Mouse (Mus musculus): ENCODE measurements around the gene Prkcb. TPM values are rescaled to one million over a fixed set of nuclear protein-coding genes. Genes with fewer than 3 reads are reported as not detected.

Gene Prkcb
- polyA plus RNA-seq, 1 experiment from 2014 or later = 139 TPM

DNA sequence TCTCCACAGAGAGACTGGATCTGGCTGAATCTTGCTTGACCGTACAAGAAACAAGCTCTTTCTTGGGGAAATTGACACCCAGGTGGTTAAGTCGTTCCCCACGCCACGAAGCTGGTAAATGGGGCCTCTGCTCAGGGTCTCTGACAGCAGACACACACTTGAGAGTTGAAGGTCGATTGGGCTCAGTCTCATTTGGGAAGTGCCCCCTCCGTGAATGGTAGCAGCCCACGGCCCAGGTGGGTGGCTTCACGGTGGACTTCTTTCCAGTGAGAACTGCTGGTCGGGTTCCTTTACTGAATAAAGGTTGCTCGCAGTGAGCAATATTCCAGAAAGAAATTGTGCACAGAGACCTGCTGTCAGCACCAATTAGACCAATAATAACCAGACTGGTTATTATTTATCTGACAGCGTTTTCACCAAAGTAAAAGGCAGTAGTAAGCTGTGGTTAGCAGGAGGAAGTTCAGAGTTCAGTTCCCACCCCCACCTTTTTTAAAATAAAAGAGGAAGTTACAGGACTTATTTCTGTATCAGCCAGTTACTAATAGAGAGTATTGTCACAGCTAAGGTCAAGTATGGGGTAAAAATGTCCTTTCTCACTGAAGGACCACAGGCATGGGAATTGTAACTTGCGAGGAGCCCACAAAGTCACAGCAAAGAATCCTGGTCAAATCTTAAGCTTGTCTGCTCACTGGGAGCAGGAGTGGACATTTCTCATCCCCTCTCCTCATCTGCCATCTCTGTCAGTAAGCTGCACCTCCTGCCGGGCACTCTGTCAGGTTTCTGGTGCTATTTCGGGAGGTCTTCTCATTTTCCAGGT lies 21.6 kb downstream of the Prkcb start:
- H3K36me3 ChIP-seq (ENCODE audit: control insufficient read depth, insufficient read depth, low read length) = no peaks in the 10 kb centered on the region
- no peak overlapping the region for H3K4me2 ChIP-seq (ENCODE audit: low read length)
- H3K4me3 ChIP-seq (ENCODE audit: low read length) = no peak overlapping the region
- H3K9me3 ChIP-seq (ENCODE audit: control insufficient read depth, low read length) = no peaks in the 10 kb centered on the region
- H3K27me3 ChIP-seq (replicated peaks; ENCODE audit: control insufficient read depth, insufficient read depth, low read length) = no peaks in the 10 kb centered on the region
- no peak overlapping the region for H3K27ac ChIP-seq (ENCODE audit: low read depth, low read length)
- ATAC-seq = no peak
- WGBS = 67% methylated on average over 14 of the region's 14 CpGs
- peaks cover 4% of the 10 kb centered on the region; the same call in 1 of the 2 replicates for H3K4me1 ChIP-seq (ENCODE audit: control insufficient read depth, insufficient read depth, low read depth, low read length)
- H3K9ac ChIP-seq (ENCODE audit: low read depth, low read length) = no peak overlapping the region

DNA sequence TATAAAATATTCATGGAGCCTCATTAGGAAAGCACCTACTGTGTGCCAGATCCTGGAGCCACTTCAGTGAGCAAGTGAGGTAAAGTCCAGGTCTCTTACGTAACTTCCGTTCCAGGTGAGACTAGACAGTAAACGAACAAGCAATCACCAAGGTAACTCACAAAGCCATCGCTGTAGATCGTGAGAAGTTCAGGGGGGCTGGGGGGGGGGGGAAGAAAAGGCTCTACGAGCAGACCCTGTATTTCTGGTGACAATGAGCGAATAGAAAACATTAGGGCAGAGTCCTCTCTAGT lies 22.1 kb downstream of the Prkcb start:
- ATAC-seq = no peak
- Histone ChIP-seq H3K27me3 (replicated peaks; ENCODE audit: control insufficient read depth, insufficient read depth, low read length) (no peaks in the 10 kb centered on the region), H3K4me3 (ENCODE audit: low read length) (no peak overlapping the region), H3K27ac (ENCODE audit: low read depth, low read length) (no peak overlapping the region), H3K9ac (ENCODE audit: low read depth, low read length) (no peak overlapping the region), H3K9me3 (ENCODE audit: control insufficient read depth, low read length) (no peaks in the 10 kb centered on the region), H3K36me3 (ENCODE audit: control insufficient read depth, insufficient read depth, low read length) (no peaks in the 10 kb centered on the region), H3K4me1 (ENCODE audit: control insufficient read depth, insufficient read depth, low read depth, low read length) (peaks cover 4% of the 10 kb centered on the region; the same call in 1 of the 2 replicates), H3K4me2 (ENCODE audit: low read length) (no peak overlapping the region)
- 87% methylated on average over 7 of the region's 7 CpGs for WGBS

DNA sequence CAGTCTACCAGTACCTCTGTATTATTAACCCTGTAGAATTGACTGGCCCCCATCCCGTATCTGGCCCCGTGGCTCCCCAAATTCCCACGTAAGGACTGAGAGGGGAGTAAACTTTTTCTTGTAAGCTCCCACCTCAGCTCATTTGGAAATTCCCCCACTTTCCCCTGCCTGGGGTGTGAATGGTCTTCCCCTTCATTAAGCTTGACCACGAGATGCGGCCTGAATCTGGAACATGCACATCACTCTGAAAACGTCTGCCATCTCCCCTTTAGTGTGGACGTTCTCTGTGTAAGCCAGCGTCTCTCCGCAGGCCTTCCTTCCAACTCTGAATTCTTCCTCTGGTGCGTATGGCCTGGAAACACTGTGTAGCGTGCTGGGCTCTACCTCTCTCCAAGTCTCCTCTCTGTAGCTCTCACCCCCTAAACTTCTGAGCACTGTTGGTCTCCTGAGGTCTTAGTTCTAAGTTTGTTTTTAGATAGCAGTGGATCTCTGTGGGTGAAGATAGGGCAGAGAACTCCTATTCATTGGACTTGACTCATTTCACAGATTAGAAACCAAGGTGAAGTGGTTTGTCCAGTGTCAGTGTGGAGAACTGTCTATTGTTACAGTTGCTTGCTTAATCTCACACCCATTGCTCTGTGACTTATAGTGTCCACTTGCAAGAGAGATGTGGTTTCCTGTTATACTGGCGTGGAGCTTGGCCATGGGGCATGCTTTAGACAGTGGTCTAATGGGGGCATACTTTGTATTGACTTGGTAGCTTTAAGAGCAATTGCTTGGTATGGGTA lies 25.3 kb downstream of the Prkcb start:
- Histone ChIP-seq H3K9me3 (ENCODE audit: control insufficient read depth, low read length) (no peaks in the 10 kb centered on the region), H3K9ac (ENCODE audit: low read depth, low read length) (no peak overlapping the region), H3K27me3 (replicated peaks; ENCODE audit: control insufficient read depth, insufficient read depth, low read length) (no peaks in the 10 kb centered on the region), H3K4me1 (ENCODE audit: control insufficient read depth, insufficient read depth, low read depth, low read length) (peaks cover 10% of the 10 kb centered on the region; the same call in 1 of the 2 replicates), H3K36me3 (ENCODE audit: control insufficient read depth, insufficient read depth, low read length) (no peaks in the 10 kb centered on the region), H3K4me3 (ENCODE audit: low read length) (no peak overlapping the region), H3K4me2 (ENCODE audit: low read length) (no peak overlapping the region), H3K27ac (ENCODE audit: low read depth, low read length) (no peak overlapping the region)
- ATAC-seq = no peak
- 89% methylated on average over 12 of the region's 12 CpGs for WGBS

DNA sequence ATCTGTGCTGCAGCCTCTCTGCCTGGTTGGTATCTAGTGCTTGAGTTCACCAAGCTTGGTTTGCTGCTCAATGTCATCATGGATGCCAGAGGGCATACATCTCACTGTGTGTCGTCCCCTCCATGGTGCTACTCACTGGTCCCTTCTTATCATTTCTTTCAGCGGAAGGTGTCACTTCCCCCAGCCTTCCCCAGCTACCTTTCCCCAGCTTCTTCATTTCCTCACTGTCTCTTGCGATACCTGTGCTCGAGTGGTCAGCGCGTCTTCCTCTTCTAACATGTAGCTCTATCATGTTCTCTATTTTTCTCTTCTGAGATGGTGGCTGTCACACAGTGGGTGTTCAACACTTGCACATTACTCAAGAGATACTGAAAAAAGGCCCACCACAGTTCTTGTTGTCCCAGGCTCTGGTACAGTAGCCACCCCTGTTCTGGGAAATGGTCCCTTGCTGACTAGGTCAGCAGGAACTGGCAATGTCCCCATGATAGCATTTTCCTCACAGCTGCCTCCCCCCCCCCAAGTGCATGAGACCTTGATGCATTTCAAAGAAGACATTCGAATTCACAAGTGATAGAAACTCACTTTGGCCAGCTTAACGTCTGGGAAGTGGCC lies 27.3 kb downstream of the Prkcb start:
- Histone ChIP-seq H3K4me1 (ENCODE audit: control insufficient read depth, insufficient read depth, low read depth, low read length) (peaks cover 10% of the 10 kb centered on the region; the same call in 1 of the 2 replicates), H3K4me3 (ENCODE audit: low read length) (no peak overlapping the region), H3K36me3 (ENCODE audit: control insufficient read depth, insufficient read depth, low read length) (no peaks in the 10 kb centered on the region), H3K9ac (ENCODE audit: low read depth, low read length) (no peak overlapping the region), H3K9me3 (ENCODE audit: control insufficient read depth, low read length) (no peaks in the 10 kb centered on the region), H3K4me2 (ENCODE audit: low read length) (no peak overlapping the region), H3K27ac (ENCODE audit: low read depth, low read length) (no peak overlapping the region), H3K27me3 (replicated peaks; ENCODE audit: control insufficient read depth, insufficient read depth, low read length) (no peaks in the 10 kb centered on the region)
- ATAC-seq = no peak
- WGBS = 89% methylated on average over 8 of the region's 8 CpGs

DNA sequence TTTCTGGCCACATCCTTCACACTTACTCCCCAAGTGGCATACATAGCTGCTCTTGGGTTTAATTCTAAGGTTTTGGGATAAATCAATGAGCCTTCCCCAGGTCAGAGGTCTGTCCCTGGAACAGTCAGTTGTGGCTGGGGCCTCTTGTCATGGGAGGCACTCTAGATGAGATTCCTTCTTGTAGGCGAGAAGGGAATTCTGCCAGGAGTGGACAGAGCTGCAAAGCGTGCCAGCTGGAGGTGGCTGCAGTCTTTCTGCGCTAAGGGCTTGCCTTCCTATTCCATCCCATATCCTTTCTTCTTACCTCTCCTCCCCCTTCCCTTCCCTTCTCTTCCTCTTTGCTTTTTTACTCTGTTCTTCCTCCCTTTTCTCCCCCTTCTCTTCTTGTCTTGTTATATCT lies 28.1 kb downstream of the Prkcb start:
- 67% methylated on average over 3 of the region's 3 CpGs for WGBS
- H3K27me3 ChIP-seq (replicated peaks; ENCODE audit: control insufficient read depth, insufficient read depth, low read length) = no peaks in the 10 kb centered on the region
- H3K27ac ChIP-seq (ENCODE audit: low read depth, low read length) = no peak overlapping the region
- no peak overlapping the region for H3K4me3 ChIP-seq (ENCODE audit: low read length)
- no peaks in the 10 kb centered on the region for H3K36me3 ChIP-seq (ENCODE audit: control insufficient read depth, insufficient read depth, low read length)
- no peaks in the 10 kb centered on the region for H3K9me3 ChIP-seq (ENCODE audit: control insufficient read depth, low read length)
- H3K9ac ChIP-seq (ENCODE audit: low read depth, low read length) = no peak overlapping the region
- no peak overlapping the region for H3K4me2 ChIP-seq (ENCODE audit: low read length)
- peaks cover 10% of the 10 kb centered on the region; the same call in 1 of the 2 replicates for H3K4me1 ChIP-seq (ENCODE audit: control insufficient read depth, insufficient read depth, low read depth, low read length)
- ATAC-seq = no peak

DNA sequence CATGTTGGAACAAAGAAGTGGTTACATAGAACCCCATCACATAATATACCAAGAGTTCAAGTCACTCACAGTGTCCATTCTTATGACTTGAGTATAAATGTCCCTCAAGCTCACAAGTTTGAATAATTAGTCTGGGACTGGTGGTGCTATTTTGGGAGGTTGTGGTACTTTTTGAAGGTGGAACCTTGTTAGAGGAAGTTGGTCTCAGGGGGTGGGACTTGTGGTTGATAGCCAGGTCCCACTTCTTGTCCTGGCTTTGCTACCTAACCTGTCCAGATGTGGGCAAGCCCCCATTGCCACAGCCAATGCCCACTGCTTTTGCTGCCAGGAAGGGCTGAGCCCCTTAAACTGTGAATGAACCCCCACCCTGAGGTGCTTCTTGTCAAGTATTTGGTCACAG lies 28.9 kb downstream of the Prkcb start:
- Histone ChIP-seq H3K9ac (ENCODE audit: low read depth, low read length) (no peak overlapping the region), H3K4me3 (ENCODE audit: low read length) (no peak overlapping the region), H3K36me3 (ENCODE audit: control insufficient read depth, insufficient read depth, low read length) (no peaks in the 10 kb centered on the region), H3K27ac (ENCODE audit: low read depth, low read length) (no peak overlapping the region), H3K27me3 (replicated peaks; ENCODE audit: control insufficient read depth, insufficient read depth, low read length) (no peaks in the 10 kb centered on the region), H3K4me2 (ENCODE audit: low read length) (no peak overlapping the region), H3K9me3 (ENCODE audit: control insufficient read depth, low read length) (no peaks in the 10 kb centered on the region), H3K4me1 (ENCODE audit: control insufficient read depth, insufficient read depth, low read depth, low read length) (peaks cover 9% of the 10 kb centered on the region; the same call in 1 of the 2 replicates)
- no peak for ATAC-seq

DNA sequence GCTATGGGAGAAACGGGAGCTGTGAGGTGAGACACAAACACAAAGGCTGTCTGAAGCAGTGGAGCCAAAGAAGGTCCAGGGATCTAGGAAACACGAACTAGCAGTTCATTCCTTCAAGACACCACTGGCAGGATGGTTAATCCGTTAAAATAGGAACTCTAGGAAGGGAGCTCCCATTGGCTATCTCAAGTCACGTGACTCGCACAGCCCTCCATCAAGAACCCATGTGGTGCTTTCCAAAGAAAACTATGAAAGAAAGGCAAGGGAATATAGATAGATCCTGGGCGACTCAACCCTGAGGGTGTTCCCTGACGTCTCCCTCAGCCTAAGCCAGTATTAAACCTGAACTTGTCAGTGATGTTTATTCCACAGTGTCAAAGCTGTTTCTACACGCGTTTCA lies 31.0 kb downstream of the Prkcb start:
- Histone ChIP-seq H3K4me1 (ENCODE audit: control insufficient read depth, insufficient read depth, low read depth, low read length) (peaks cover 6% of the 10 kb centered on the region; the same call in 1 of the 2 replicates), H3K9ac (ENCODE audit: low read depth, low read length) (no peak overlapping the region), H3K27me3 (replicated peaks; ENCODE audit: control insufficient read depth, insufficient read depth, low read length) (no peaks in the 10 kb centered on the region), H3K36me3 (ENCODE audit: control insufficient read depth, insufficient read depth, low read length) (no peaks in the 10 kb centered on the region), H3K4me3 (ENCODE audit: low read length) (no peak overlapping the region), H3K4me2 (ENCODE audit: low read length) (no peak overlapping the region), H3K9me3 (ENCODE audit: control insufficient read depth, low read length) (no peaks in the 10 kb centered on the region), H3K27ac (ENCODE audit: low read depth, low read length) (no peak overlapping the region)
- no peak for ATAC-seq
- WGBS = 85% methylated on average over 9 of the region's 9 CpGs

DNA sequence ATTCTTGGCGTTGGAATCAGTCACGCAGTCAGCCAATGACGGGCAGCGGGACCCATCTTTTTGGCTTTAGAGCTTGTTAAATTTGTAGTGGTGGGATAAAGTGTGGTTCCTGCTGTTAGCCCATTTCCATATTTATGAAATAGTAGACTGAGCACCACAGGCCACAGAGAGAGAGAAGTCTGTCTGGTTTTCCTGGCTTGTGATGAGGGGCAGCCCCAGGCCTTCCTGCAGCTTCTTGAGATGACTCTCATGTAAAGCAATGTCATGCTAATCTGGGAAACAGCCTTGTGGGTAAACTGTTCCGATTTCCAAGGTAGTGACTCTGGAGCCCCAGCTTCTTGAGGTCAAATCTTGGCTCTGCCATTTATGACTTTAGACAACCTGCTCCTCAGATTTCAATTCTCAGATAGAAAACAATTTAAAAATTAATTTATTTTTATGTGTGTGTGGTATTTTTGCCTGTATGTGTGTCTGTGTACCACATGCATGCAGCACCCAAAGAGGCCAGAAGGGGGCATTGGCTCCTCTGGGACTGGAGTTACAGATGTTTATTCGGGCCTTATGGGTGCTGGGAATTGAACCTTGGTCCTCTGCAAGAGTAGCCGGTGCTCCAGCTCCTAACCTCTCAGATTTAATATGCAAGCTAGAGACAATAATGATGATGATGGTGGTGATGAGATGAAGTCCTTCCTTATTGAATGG lies 32.4 kb downstream of the Prkcb start:
- H3K4me3 ChIP-seq (ENCODE audit: low read length) = no peak overlapping the region
- no peak overlapping the region for H3K9ac ChIP-seq (ENCODE audit: low read depth, low read length)
- no peak for ATAC-seq
- H3K27ac ChIP-seq (ENCODE audit: low read depth, low read length) = no peak overlapping the region
- no peaks in the 10 kb centered on the region for H3K9me3 ChIP-seq (ENCODE audit: control insufficient read depth, low read length)
- no peaks in the 10 kb centered on the region for H3K27me3 ChIP-seq (replicated peaks; ENCODE audit: control insufficient read depth, insufficient read depth, low read length)
- no peak overlapping the region for H3K4me2 ChIP-seq (ENCODE audit: low read length)
- WGBS = 89% methylated on average over 7 of the region's 7 CpGs
- H3K36me3 ChIP-seq (ENCODE audit: control insufficient read depth, insufficient read depth, low read length) = no peaks in the 10 kb centered on the region
- H3K4me1 ChIP-seq (ENCODE audit: control insufficient read depth, insufficient read depth, low read depth, low read length) = peaks cover 6% of the 10 kb centered on the region; the same call in 1 of the 2 replicates
